Mouse (Mus musculus): ENCODE data around the gene Gmds.

The Gmds gene

GRCm38 (mm10) chr13:31779281-31779981, 559.1 kb downstream of the Gmds start:
- no peak for DNase-seq

DNA sequence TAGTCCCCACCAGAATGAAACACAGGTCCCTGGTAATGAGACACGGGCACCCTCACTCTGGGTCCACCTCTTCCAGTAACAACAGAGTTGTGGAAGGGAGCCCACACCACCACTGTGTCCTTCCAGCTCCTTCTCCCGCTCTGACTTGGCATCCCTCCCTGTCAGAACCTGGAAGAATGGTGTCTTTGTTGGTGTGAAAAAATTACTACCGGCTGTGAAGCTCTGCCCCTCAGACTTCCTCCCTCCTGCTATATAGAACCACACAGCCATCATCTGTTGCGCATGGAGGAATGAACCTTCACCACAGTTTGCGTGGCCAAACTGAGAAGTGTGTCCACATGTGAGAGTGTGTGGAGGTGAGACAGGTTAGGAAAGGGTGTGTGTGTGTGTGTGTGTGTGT, 562.8 kb downstream of the Gmds start:
- DNase-seq, result no peak

GRCm38 (mm10) chr13:31772882-31773281, 565.7 kb downstream of the Gmds start:
- no peak for DNase-seq
